Mouse (Mus musculus): ENCODE data around the gene Med26. TPM values are rescaled to one million over a fixed set of nuclear protein-coding genes. Genes with fewer than 3 reads are reported as not detected.

The Med26 gene
- total and polyA plus RNA-seq, 3 experiments: 14.1 to 28.3 TPM; not detected in 1

DNA sequence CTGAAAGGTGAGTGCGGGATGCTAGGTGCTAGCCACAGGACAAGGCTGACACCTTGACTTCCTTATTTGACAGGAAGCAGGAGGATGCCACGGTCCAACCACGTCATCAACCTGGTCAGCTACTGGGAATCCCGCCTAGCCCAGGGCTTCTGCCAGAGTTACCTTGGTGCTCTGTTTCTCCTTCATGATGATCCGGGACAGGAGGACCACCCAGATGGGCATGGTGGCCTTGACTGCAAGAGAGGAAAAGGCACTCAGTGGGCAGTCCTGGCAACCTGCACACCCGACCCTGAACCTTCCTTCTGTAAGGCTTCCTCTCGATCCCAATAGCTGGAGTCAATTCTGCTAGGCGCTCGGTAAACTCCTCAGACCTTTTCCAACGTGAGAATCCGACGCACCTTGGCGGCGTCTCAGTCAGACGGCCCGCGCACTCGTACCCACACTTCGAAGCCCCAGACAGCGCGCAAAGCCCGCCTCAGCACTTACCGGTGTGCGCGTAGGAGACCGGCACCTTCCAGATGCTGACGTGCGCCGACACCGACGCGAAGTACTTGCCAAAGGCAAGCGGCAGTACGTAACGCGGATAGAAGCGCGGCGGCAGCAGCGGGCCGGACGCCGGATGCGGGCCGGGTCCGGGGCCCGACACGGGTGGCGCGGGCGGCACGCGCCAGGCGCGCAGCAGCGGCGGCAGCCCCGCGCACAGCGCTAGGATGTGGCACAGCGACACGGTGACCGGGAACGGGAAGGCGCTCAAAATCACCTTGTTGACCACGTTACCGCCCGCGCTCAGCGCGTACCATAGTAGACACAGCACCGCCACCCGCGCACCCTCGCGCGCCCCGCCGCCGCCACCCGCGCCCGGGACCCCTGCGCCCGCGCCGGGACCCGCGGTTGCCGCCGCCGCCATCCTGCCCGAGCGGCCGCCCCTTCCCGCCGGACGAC, 56.1 kb downstream of the Med26 start, which contains the start of gene Slc35e1:
Gene Slc35e1 (minus strand): TSS at position 935 of the 942 bp plus-strand sequence.
- DNase-seq (ENCODE audit: low read depth, low spot score): peak; percentile 66
- Histone ChIP-seq H3K9me3 (replicated peaks; ENCODE audit: insufficient read depth, low read length) (no peaks in the 10 kb centered on the region), H3K4me3 (ENCODE audit: control insufficient read depth in 1 of 2, insufficient read depth in 1 of 2, low read depth in 2 of 2, low read length in 2 of 2) (peak within 1 kb of the TSS; percentile 83 to 88), H3K9ac (ENCODE audit: control insufficient read depth, low read depth, low read length, poor library complexity, severe bottlenecking) (peak within 1 kb of the TSS; percentile 86), H3K27ac (ENCODE audit: control insufficient read depth, low read depth, low read length) (peak within 1 kb of the TSS; percentile 72), H3K4me1 (ENCODE audit: control insufficient read depth in 1 of 2, insufficient read depth in 2 of 2, low read length in 2 of 2) (peaks cover 0 to 12% of the 10 kb centered on the region in 2 experiments; a peak in 2 of 4 replicates), H3K27me3 (ENCODE audit: control insufficient read depth in 1 of 2, insufficient read depth in 2 of 2, low read length in 2 of 2) (no peaks in the 10 kb centered on the region), H3K79me2 (ENCODE audit: control insufficient read depth, insufficient read depth, low read length, poor library complexity) (peaks cover 20% of the 10 kb centered on the region), H3K36me3 (ENCODE audit: control insufficient read depth in 1 of 2, insufficient read depth in 2 of 2, low read length in 2 of 2) (peaks cover 1 to 9% of the 10 kb centered on the region in 2 experiments; a peak in 3 of 4 replicates)
- TF ChIP-seq USF2 (IDR thresholded peaks at IDR 0.05; ENCODE audit: borderline replicate concordance in 1 of 2, insufficient read depth in 1 of 2, low read depth in 1 of 2, low read length in 2 of 2): no peak
- TF ChIP-seq CHD1 (IDR thresholded peaks at IDR 0.05; ENCODE audit: low read depth, low read length): no peak
- no peak for TF ChIP-seq MAZ (IDR thresholded peaks at IDR 0.05; ENCODE audit: low read depth, low read length)
- no peak for TF ChIP-seq ZC3H11A (IDR thresholded peaks at IDR 0.05; ENCODE audit: low read depth, low read length)
- no peak for TF ChIP-seq E2F4 (IDR thresholded peaks at IDR 0.05; ENCODE audit: borderline replicate concordance, low read depth, low read length)
- no peak for TF ChIP-seq ZKSCAN1 (IDR thresholded peaks at IDR 0.05; ENCODE audit: low read depth, low read length)
- TF ChIP-seq MXI1 (IDR thresholded peaks at IDR 0.05; ENCODE audit: low read depth, low read length): no peak
- no peak for TF ChIP-seq POLR2AphosphoS2 (IDR thresholded peaks at IDR 0.05; ENCODE audit: low read length)
- no peak for TF ChIP-seq USF1 (IDR thresholded peaks at IDR 0.05; ENCODE audit: low read depth, low read length)
- peak in 1 of 2 experiments; percentile 68; a peak in 2 of 4 replicates for TF ChIP-seq POLR2A (IDR thresholded peaks at IDR 0.05; ENCODE audit: control insufficient read depth in 1 of 2, insufficient read depth in 1 of 2, low read depth in 1 of 2, low read length in 2 of 2, poor library complexity in 1 of 2)
- 0 out of 2 replicates have a peak, but pooled peaks have one; percentile 6 for TF ChIP-seq MAX (IDR thresholded peaks at IDR 0.05; ENCODE audit: low read length)
- no peak for TF ChIP-seq POLR2AphosphoS5 (IDR thresholded peaks at IDR 0.05; ENCODE audit: borderline replicate concordance, low read depth, low read length)
- no peak for TF ChIP-seq MAFK (IDR thresholded peaks at IDR 0.05; ENCODE audit: borderline replicate concordance, low read depth, low read length)
- TF ChIP-seq MEF2A (IDR thresholded peaks at IDR 0.05; ENCODE audit: extremely low read depth, insufficient replicate concordance, low read depth, low read length, poor library complexity, severe bottlenecking): 0 out of 2 replicates have a peak, but pooled peaks have one; percentile 13
- no peak for TF ChIP-seq JUND (IDR thresholded peaks at IDR 0.05; ENCODE audit: low read depth, low read length)
- TF ChIP-seq EP300 (IDR thresholded peaks at IDR 0.05; ENCODE audit: low read depth in 1 of 2, low read length in 2 of 2): no peak
- TF ChIP-seq NRF1 (IDR thresholded peaks at IDR 0.05; ENCODE audit: insufficient read depth, low read depth, low read length, poor library complexity, severe bottlenecking): peak; percentile 22; the same call in 1 of the 2 replicates
- TF ChIP-seq SIN3A (IDR thresholded peaks at IDR 0.05; ENCODE audit: low read length): no peak
- TF ChIP-seq ZMIZ1 (IDR thresholded peaks at IDR 0.05; ENCODE audit: low read depth, low read length): no peak
- TF ChIP-seq ELF1 (IDR thresholded peaks at IDR 0.05; ENCODE audit: low read depth, low read length): peak; percentile 50; the same call in 1 of the 2 replicates
